Mouse (Mus musculus) heart, postnatal 0 days (tissue): Measurements from ENCODE around the gene Nup93.

ENCODE experiments used
- CTCF ChIP-seq: IDR thresholded peaks from 2 replicates; pipeline ENCODE4 v1.5.1; 2016; ENCODE audit warnings: antibody characterized with exemption, control low read depth, low read depth
- EP300 ChIP-seq: IDR thresholded peaks from 2 replicates; pipeline ENCODE4 v1.6.1; 2016; ENCODE audit warnings: antibody characterized with exemption, low read depth

DNA sequence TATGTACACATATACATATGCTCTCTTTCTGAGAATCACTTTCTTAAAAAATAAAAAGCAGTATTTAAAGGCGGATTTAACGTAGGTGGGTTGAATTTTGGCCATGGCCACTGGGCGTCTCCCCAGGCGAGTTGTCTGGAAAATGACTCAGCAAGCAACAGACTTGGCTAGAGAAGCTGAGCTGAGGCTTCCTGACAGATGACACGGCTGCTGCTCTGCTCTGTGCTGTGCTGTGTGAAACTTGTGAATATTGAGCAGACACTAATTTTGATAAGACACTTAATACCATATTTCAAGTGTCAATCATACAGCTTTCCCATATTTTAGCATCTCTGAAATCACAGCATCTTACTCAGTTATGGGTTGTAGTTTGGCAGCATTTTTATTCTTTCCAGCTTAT lies 76.2 kb downstream of the Nup93 start:
- TF ChIP-seq CTCF (no peak), EP300 (no peak)
